Mouse (Mus musculus) megakaryocyte progenitor cell, adult 5-6 weeks (primary cell): ENCODE results near the gene Itga3. TPM values are rescaled to one million over a fixed set of nuclear protein-coding genes. Genes with fewer than 3 reads are reported as not detected.

Source experiments
- ATAC-seq: replicated peaks from 2 replicates; pipeline ENCODE4 v1.8.0; 2016; ENCODE audit warnings: mild to moderate bottlenecking, moderate TSS enrichment, inconsistent platforms; ENCODE audit not compliant: poor library complexity
- total RNA-seq, 2 experiments: library from RNA; stranded (forward) in 1 of 2; stranded (reverse) in 1 of 2; fragments of 157-497, 149-512 nt in 1 of 2; fragments of 200-1000 nt in 1 of 2; gene quantifications; 2 replicates each; pipeline versions ENCODE4 v1.2.3 to v1.2.4; 2015 to 2017

Itga3 gene
- total RNA-seq, 2 experiments from 2014 or later, result not detected

GRCm38 (mm10) chr11:95006525-95007219, 69.9 kb downstream of the Itga3 start:
- peak; percentile 47 for ATAC-seq

DNA sequence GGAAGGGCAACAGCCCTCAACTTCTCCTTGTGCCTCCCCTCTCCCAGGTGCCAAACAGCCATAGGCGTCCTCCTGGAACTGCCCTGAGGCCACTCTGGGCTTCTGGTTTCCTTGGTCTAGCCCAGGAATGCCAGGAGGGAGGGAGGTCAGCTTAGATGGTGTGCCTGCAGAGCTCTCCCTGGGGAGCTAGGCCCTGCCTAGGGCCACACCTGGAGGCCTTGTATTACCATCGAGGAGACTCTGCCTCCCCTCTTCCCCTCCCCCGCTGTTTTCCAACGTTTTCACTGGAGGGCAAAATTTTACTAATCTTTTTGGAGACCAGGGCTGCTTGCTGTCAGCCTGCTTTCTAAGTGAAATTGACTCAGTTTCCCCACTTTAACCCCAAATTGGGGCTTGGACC, 70.6 kb downstream of the Itga3 start:
- no peak for ATAC-seq

- ATAC-seq, result no peak
These were observed 71.7 kb downstream of the Itga3 start for GRCm38 (mm10) chr11:95004937-95005198.

GRCm38 (mm10) chr11:95004136-95004936, 72.3 kb downstream of the Itga3 start:
- ATAC-seq, result no peak

DNA sequence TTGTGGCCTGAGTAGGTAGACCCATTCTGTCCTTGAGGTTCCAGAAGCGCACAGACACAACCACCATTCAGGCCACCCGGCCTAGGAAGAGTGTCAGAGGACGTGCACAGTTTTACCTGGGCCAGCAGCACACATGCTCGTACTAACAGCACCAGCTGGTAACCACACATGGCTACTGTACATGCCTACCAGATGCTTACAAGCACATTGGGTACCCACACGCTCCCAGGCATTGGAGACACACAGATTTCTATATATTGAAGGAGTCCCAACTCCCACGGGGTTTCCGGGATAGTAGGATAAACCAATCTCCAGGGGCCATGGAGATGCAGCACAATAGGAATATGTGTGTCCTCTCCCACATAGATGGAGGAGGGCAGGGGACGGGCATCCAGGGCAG, 73.9 kb downstream of the Itga3 start:
- ATAC-seq, result no peak

DNA sequence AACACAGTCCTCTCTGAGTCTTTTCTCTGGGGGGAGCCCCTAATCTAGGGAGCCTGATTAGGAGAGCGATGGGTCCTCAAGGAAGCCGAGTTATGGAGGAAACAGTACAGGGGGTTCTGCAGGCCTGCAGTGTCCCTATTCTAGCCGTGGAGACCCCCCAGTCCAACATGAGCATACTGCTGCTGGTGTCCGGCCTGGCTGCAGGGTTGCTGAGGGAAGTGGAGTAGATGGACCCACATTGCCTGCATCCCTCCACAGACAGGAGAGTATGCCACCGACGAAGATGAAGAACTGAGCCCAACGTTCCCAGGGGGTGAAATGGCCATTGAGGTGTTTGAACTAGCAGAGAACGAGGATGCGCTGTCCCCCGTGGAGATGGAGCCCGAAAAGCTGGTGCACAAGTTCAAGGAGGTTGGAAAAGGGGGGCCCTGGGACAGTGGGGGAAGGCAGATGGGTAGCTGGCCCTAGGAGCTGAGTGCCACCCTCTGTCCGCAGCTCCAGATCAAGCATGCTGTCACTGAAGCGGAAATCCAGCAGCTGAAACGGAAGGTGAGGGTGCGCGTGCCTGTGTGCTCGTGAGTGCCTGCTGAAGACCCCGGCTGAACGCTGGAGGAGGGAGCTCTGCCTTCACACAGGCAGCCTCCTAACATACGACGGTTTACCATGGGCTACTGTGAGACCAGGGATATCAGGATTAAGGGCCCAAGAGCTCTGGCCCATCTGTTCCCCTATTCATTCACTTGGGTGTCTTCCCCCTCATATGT, 74.8 kb downstream of the Itga3 start:
- ATAC-seq, result no peak

GRCm38 (mm10) chr11:95001058-95001457, 75.5 kb downstream of the Itga3 start:
- peak; percentile 55 for ATAC-seq

DNA sequence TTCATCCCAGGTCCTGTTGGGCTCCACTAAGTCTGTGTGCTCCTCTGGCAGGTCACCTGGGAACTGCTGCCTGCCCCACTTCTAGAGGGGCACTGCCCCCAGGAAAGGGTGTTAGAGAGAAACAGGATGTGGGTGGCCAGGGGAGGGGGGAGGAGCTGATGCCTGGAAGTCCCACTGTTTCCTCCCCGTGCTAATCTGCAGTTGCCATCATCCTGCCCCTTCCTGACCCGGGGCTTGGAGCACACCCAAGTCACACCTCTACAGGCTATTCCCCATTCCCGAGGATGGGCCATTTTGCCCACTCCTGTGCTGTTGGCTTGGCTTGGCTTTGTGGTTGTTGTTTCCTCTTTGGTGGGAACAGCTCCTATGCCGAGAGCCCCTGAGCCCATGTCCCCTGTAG, 76.1 kb downstream of the Itga3 start:
- ATAC-seq, result peak; percentile 25

- no peak for ATAC-seq
These were observed 76.5 kb downstream of the Itga3 start for GRCm38 (mm10) chr11:95000128-95000527.

DNA sequence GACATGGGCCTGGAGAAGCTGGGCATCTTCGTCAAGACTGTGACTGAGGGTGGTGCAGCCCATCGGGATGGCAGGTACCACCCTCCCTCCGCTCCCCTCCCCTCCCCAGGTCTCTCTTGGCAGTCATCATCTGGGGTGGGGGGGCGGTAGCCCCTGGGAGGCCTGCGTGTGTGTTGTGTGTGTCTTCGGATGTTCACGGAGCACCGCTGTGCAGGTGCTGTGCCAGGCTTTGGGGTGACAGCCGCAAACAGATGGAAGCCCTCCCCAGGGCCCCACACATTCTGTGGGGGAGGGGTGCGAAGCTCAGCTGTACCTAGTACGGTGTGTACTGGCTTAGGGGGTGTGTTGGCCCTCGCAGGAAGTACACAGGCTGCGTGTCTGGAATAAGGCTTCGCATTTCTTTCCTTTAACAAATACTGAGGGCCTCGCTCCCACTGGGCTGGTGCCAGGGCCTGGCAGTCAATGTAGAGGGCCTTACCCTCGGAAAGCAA, 78.5 kb downstream of the Itga3 start:
- ATAC-seq, result no peak

- peak; percentile 71 for ATAC-seq
These were observed 79.0 kb downstream of the Itga3 start for GRCm38 (mm10) chr11:94997596-94997995.

DNA sequence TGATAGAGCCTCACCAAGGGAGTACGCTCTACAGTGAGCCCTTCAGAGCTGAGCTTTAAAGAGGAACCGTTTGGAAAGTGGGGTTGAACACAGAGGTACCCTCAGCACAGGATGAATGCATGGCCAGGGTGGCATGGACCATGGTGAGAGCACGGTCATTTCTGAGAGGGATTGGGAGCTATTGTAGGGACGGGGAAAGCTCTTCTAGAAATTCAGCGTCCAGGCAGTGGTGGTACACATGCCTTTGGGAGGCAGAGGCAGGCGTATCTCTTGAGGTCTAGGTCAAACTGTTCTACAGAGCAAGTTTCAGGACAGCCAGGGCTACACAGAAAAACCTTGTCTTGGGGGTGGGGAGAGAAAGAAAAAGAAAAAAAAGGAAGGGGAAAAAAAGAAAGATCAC, 79.6 kb downstream of the Itga3 start:
- ATAC-seq, result no peak

DNA sequence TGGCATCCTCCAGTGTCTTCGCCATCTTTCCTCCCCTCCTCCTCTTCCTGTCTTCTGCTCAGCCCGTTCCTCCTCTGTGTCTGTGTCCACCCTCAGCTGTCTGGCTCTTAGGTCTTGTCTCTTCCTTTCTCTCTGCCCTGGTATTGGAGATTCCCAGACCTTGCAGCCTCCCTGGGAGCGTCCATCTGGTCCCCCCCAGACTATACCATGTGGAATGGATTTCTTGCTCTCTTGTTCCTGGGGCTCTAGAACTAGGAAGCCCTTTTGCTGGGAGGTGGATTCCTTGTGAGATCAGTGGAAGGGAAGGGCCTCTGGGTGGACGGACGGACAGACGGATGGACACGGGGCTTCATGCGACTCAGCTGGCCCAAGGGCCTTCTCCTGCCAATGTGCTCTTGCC, 80.5 kb downstream of the Itga3 start:
- ATAC-seq, result no peak

- no peak for ATAC-seq
These were observed 81.4 kb downstream of the Itga3 start for GRCm38 (mm10) chr11:94994947-94995772.

Other genes starting within 250 kb of the Itga3 start
- gene Col1a1, start 140.6 kb downstream of the Itga3 start, total RNA-seq (2015), result not detected in 2 replicates
- gene Col1a1, start 140.6 kb downstream of the Itga3 start, total RNA-seq (2017), result 0.07 TPM in 1 of 2 replicates, not detected in the other
- gene Hils1, start 109.2 kb downstream of the Itga3 start, total RNA-seq (2015), result not detected in 2 replicates
- gene Hils1, start 109.2 kb downstream of the Itga3 start, total RNA-seq (2017), result not detected in 2 replicates
- not detected in 2 replicates for gene Sgca, start 100.5 kb downstream of the Itga3 start, total RNA-seq (2015)
- gene Sgca, start 100.5 kb downstream of the Itga3 start, total RNA-seq (2017), result not detected in 2 replicates
- gene Ppp1r9b, start 85.8 kb downstream of the Itga3 start, total RNA-seq (2015), result 43.9 and 46.6 TPM in 2 replicates
- gene Ppp1r9b, start 85.8 kb downstream of the Itga3 start, total RNA-seq (2017), result 81.9 and 107 TPM in 2 replicates
- gene Samd14, start 66.9 kb downstream of the Itga3 start, total RNA-seq (2015), result 2.3 and 6.1 TPM in 2 replicates
- gene Samd14, start 66.9 kb downstream of the Itga3 start, total RNA-seq (2017), result 0.92 and 2.6 TPM in 2 replicates
- 4.2 and 4.8 TPM in 2 replicates for gene Pdk2, start 35.4 kb downstream of the Itga3 start, total RNA-seq (2015)
- 0.71 and 1.4 TPM in 2 replicates for gene Pdk2, start 35.4 kb downstream of the Itga3 start, total RNA-seq (2017)
- gene Dlx3, start 43.3 kb upstream of the Itga3 start, total RNA-seq (2015), result not detected in 2 replicates
- not detected in 2 replicates for gene Dlx3, start 43.3 kb upstream of the Itga3 start, total RNA-seq (2017)
- gene Dlx4, start 69.5 kb upstream of the Itga3 start, total RNA-seq (2015), result not detected in 2 replicates
- not detected in 2 replicates for gene Dlx4, start 69.5 kb upstream of the Itga3 start, total RNA-seq (2017)
- gene Tac4, start 184.7 kb upstream of the Itga3 start, total RNA-seq (2015), result not detected in 2 replicates
- gene Tac4, start 184.7 kb upstream of the Itga3 start, total RNA-seq (2017), result not detected in 2 replicates
- 99.1 and 111 TPM in 2 replicates for gene Kat7, start 233.4 kb upstream of the Itga3 start, total RNA-seq (2015)
- 70.8 and 73.3 TPM in 2 replicates for gene Kat7, start 233.4 kb upstream of the Itga3 start, total RNA-seq (2017)